Mouse (Mus musculus): Measurements from ENCODE around the gene Fdxacb1. TPM values are rescaled to one million over a fixed set of nuclear protein-coding genes. Genes with fewer than 3 reads are reported as not detected.

Gene Fdxacb1
- total and polyA plus RNA-seq, 2 experiments from 2014 or later: 9.2 to 9.7 TPM

- no peak overlapping the region for H3K4me2 ChIP-seq (ENCODE audit: low read depth, low read length, poor library complexity, severe bottlenecking)
Observed at GRCm38 (mm10) chr9:50752784-50753615, 15.0 kb upstream of the Fdxacb1 start.

DNA sequence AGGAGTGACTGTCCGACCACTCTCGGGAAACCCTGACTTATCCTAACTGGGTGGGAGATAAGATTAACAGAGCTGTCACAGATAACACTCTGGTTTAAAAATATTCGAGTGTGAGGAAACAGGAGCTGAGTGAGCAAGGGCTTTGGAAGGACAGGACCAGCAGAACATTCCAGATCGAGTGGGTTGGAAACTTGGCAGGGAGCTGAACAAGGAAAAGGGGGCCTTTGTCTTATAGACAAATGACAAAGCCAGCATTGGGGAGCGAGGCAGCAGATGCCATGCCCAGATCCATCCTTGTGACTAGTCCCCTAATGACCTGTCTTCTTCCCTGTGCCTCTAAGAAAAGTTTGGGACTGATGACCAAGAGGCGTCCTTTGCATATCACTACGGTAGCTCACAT lies 14.1 kb upstream of the Fdxacb1 start:
- Histone ChIP-seq H3K36me3 (ENCODE audit: insufficient read depth, low read length) (no peaks in the 10 kb centered on the region), H3K9me3 (ENCODE audit: low read length) (no peaks in the 10 kb centered on the region), H3K27me3 (ENCODE audit: insufficient read depth, low read length) (no peaks in the 10 kb centered on the region), H3K9ac (replicated peaks; ENCODE audit: low read length, poor library complexity, severe bottlenecking) (no peak overlapping the region), H3K4me1 (ENCODE audit: insufficient read depth, low read length) (no peaks in the 10 kb centered on the region), H3K4me3 (ENCODE audit: low read depth, low read length) (no peak overlapping the region), H3K27ac (ENCODE audit: low read depth, low read length) (no peak overlapping the region), H3K4me2 (ENCODE audit: low read depth, low read length, poor library complexity, severe bottlenecking) (no peak overlapping the region)
- DNase-seq (ENCODE audit: low spot score) (no peak), ATAC-seq (ENCODE audit: low FRiP score) (no peak)
- no peak for TF ChIP-seq CTCF (IDR thresholded peaks at IDR 0.05)
- 70% methylated on average over 7 of the region's 7 CpGs for WGBS

More at GRCm38 (mm10) chr9:50752784-50753615, 15.0 kb upstream of the Fdxacb1 start:
- no peak for TF ChIP-seq CTCF (IDR thresholded peaks at IDR 0.05)
- Histone ChIP-seq H3K9ac (replicated peaks; ENCODE audit: low read length, poor library complexity, severe bottlenecking) (no peak overlapping the region), H3K27ac (ENCODE audit: low read depth, low read length) (no peak overlapping the region), H3K4me1 (ENCODE audit: insufficient read depth, low read length) (no peaks in the 10 kb centered on the region), H3K9me3 (ENCODE audit: low read length) (no peaks in the 10 kb centered on the region), H3K4me3 (ENCODE audit: low read depth, low read length) (no peak overlapping the region), H3K27me3 (ENCODE audit: insufficient read depth, low read length) (no peaks in the 10 kb centered on the region), H3K36me3 (ENCODE audit: insufficient read depth, low read length) (no peaks in the 10 kb centered on the region)
- WGBS: 66% methylated on average over 17 of the region's 17 CpGs
- DNase-seq (ENCODE audit: low spot score) (peak; percentile 54), ATAC-seq (ENCODE audit: low FRiP score) (no peak)

GRCm38 (mm10) chr9:50756711-50757110 lies 11.3 kb upstream of the Fdxacb1 start:
- ATAC-seq (ENCODE audit: low FRiP score): no peak

GRCm38 (mm10) chr9:50761520-50762243 lies 6.4 kb upstream of the Fdxacb1 start:
- DNase-seq (ENCODE audit: low spot score): no peak
- Histone ChIP-seq H3K4me1 (ENCODE audit: insufficient read depth, low read length) (no peaks in the 10 kb centered on the region), H3K9ac (replicated peaks; ENCODE audit: low read length, poor library complexity, severe bottlenecking) (no peak overlapping the region), H3K36me3 (ENCODE audit: insufficient read depth, low read length) (no peaks in the 10 kb centered on the region; the same call in 1 of the 2 replicates), H3K27me3 (ENCODE audit: insufficient read depth, low read length) (no peaks in the 10 kb centered on the region), H3K27ac (ENCODE audit: low read depth, low read length) (no peak overlapping the region), H3K4me3 (ENCODE audit: low read depth, low read length) (no peak overlapping the region), H3K4me2 (ENCODE audit: low read depth, low read length, poor library complexity, severe bottlenecking) (no peak overlapping the region), H3K9me3 (ENCODE audit: low read length) (no peaks in the 10 kb centered on the region)
- ATAC-seq (ENCODE audit: low FRiP score): no peak
- TF ChIP-seq CTCF (IDR thresholded peaks at IDR 0.05): no peak
- WGBS: 72% methylated on average over 6 of the region's 6 CpGs

More at GRCm38 (mm10) chr9:50756711-50757110, 11.3 kb upstream of the Fdxacb1 start:
- Histone ChIP-seq H3K36me3 (ENCODE audit: insufficient read depth, low read length) (no peaks in the 10 kb centered on the region), H3K27ac (ENCODE audit: low read depth, low read length) (no peak overlapping the region), H3K9me3 (ENCODE audit: low read length) (no peaks in the 10 kb centered on the region), H3K9ac (replicated peaks; ENCODE audit: low read length, poor library complexity, severe bottlenecking) (no peak overlapping the region), H3K4me3 (ENCODE audit: low read depth, low read length) (no peak overlapping the region), H3K4me2 (ENCODE audit: low read depth, low read length, poor library complexity, severe bottlenecking) (no peak overlapping the region), H3K4me1 (ENCODE audit: insufficient read depth, low read length) (no peaks in the 10 kb centered on the region), H3K27me3 (ENCODE audit: insufficient read depth, low read length) (no peaks in the 10 kb centered on the region)
- DNase-seq (ENCODE audit: low spot score): no peak
- TF ChIP-seq CTCF (IDR thresholded peaks at IDR 0.05): no peak
- 57% methylated on average over 5 of the region's 5 CpGs for WGBS

DNA sequence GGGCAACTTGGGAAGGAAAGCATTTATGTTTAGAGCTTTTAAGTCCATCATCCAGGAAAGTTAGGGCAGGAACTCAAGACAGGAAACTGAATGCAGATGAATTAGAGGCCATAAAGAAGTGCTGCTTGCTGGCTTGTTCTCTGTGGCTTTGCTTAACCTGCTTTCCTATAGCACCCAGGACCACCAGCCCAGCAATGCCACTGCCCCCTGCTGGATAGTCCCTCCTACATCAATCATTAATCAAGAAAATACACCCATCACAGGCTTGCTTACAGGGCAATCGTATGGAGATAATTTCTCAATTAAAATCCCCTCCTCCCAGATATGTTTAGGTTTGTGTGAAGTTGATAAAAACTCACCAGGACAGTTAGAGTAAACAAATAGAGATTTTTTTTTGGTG lies 4.7 kb upstream of the Fdxacb1 start:
- Histone ChIP-seq H3K27ac (ENCODE audit: low read depth, low read length) (no peak overlapping the region), H3K9me3 (ENCODE audit: low read length) (no peaks in the 10 kb centered on the region), H3K4me2 (ENCODE audit: low read depth, low read length, poor library complexity, severe bottlenecking) (no peak overlapping the region), H3K4me1 (ENCODE audit: insufficient read depth, low read length) (no peaks in the 10 kb centered on the region), H3K27me3 (ENCODE audit: insufficient read depth, low read length) (no peaks in the 10 kb centered on the region), H3K9ac (replicated peaks; ENCODE audit: low read length, poor library complexity, severe bottlenecking) (no peak overlapping the region), H3K36me3 (ENCODE audit: insufficient read depth, low read length) (no peaks in the 10 kb centered on the region; the same call in 1 of the 2 replicates), H3K4me3 (ENCODE audit: low read depth, low read length) (no peak overlapping the region)
- no peak for ATAC-seq (ENCODE audit: low FRiP score)
- peak; percentile 69 for TF ChIP-seq CTCF (IDR thresholded peaks at IDR 0.05)
- 59% methylated on average over 1 of the region's 1 CpGs for WGBS
- peak; percentile 41 for DNase-seq (ENCODE audit: low spot score)

All from midbrain, postnatal 0 days (tissue).